Mouse (Mus musculus) cerebellum, adult 2 months (tissue): Measurements from ENCODE around the gene Nos3. TPM values are rescaled to one million over a fixed set of nuclear protein-coding genes. Genes with fewer than 3 reads are reported as not detected.

Experiments used
- DNase-seq, 2 experiments: peaks; one replicate each; pipeline ENCODE4 v3.0.0; 2021
- H3K27ac ChIP-seq: fragments of 200-500 bp; 2 replicates; pipeline ENCODE4 v1.5.1; 2012; ENCODE audit warnings: low read length, control low read depth, inconsistent platforms; ENCODE audit not compliant: insufficient read depth
- H3K27me3 ChIP-seq: fragments of 200-500 bp; 2 replicates; pipeline ENCODE4 v1.6.1; 2012; ENCODE audit warnings: inconsistent platforms, mild to moderate bottlenecking, low read length, moderate library complexity; ENCODE audit not compliant: control insufficient read depth, insufficient read depth
- H3K4me1 ChIP-seq: fragments of 200-500 bp; 2 replicates; pipeline ENCODE4 v1.6.1; 2011; ENCODE audit warnings: low read length; ENCODE audit not compliant: control insufficient read depth, insufficient read depth
- H3K4me3 ChIP-seq: fragments of 200-500 bp; replicated peaks from 2 replicates; pipeline ENCODE3; 2011; ENCODE audit warnings: mild to moderate bottlenecking, low read depth, low read length, control low read depth; ENCODE audit not compliant: insufficient read depth
- CTCF ChIP-seq: fragments of 200-500 bp; IDR thresholded peaks from 2 replicates; pipeline ENCODE4 v1.5.1; 2011; ENCODE audit warnings: low read depth, mild to moderate bottlenecking, control low read depth, low read length, moderate library complexity, borderline replicate concordance; ENCODE audit not compliant: insufficient read depth
- POLR2A ChIP-seq: fragments of 200-500 bp; IDR thresholded peaks from 2 replicates; pipeline ENCODE4 v1.6.1; 2011; ENCODE audit warnings: low read length, control low read depth, borderline replicate concordance; ENCODE audit not compliant: insufficient read depth
- WGBS: fragments of 180-500 bp; shearing (Covaris S2); methylation state at CpG from one replicate; pipeline ENCODE4 v1.1.7; 2018; 5-methylcytosine and 5-hydroxymethylcytosine counted together
- polyA plus RNA-seq: library from polyadenylated mRNA; depleted of rRNA; stranded (reverse); fragments of >200 nt; gene quantifications from 2 replicates; pipeline ENCODE4 v1.2.3, GENCODE M21; 2012

Gene Nos3
- polyA plus RNA-seq, 1 experiment, result 8.6 TPM

- H3K27me3 ChIP-seq, result no peaks in the 10 kb centered on the region
- H3K4me3 ChIP-seq, result no peak overlapping the region
- no peak overlapping the region for H3K27ac ChIP-seq
- no peak for DNase-seq
- 76% methylated on average over 9 of the region's 9 CpGs for whole genome bisulfite sequencing
- no peaks in the 10 kb centered on the region; the same call in 1 of the 2 replicates for H3K4me1 ChIP-seq
- TF ChIP-seq CTCF, result no peak
- no peak for TF ChIP-seq POLR2A
These were observed 5.2 kb downstream of the Nos3 start for GRCm38 (mm10) chr5:24369767-24370166.

DNA sequence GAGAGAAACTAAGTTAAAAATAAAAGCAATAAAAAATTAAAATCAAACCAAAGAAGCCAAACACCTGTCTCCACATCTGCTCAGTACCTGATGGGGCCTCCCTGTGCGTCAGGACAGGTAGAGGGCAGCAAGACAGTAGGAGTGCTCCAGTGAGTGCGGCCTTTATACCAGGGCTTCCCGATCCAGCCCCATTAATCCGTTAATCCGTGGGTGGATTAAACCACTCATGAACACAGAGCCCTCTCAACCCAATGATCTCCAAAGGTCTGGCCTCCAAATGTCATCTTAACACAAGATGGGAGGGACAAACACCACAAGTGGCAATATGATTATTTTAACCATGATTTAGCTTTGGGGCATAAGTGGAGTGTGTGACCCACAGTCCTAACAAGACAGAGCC is 9.2 kb downstream of the Nos3 start:
- H3K27ac ChIP-seq, result no peak overlapping the region
- no peak for DNase-seq
- no peaks in the 10 kb centered on the region; the same call in 1 of the 2 replicates for H3K4me1 ChIP-seq
- TF ChIP-seq CTCF, result no peak
- TF ChIP-seq POLR2A, result no peak
- 87% methylated on average over 5 of the region's 5 CpGs for WGBS
- no peak overlapping the region for H3K4me3 ChIP-seq
- no peaks in the 10 kb centered on the region for H3K27me3 ChIP-seq

GRCm38 (mm10) chr5:24374216-24374615 is 9.6 kb downstream of the Nos3 start:
- H3K4me3 ChIP-seq, result no peak overlapping the region
- no peak for DNase-seq
- no peaks in the 10 kb centered on the region for H3K27me3 ChIP-seq
- TF ChIP-seq POLR2A, result no peak
- TF ChIP-seq CTCF, result no peak
- H3K27ac ChIP-seq, result no peak overlapping the region
- WGBS, result 27% methylated on average over 6 of the region's 6 CpGs
- no peaks in the 10 kb centered on the region; the same call in 1 of the 2 replicates for H3K4me1 ChIP-seq

GRCm38 (mm10) chr5:24374666-24375328 is 10.2 kb downstream of the Nos3 start:
- no peak for DNase-seq
- H3K4me3 ChIP-seq, result no peak overlapping the region
- no peaks in the 10 kb centered on the region; the same call in 1 of the 2 replicates for H3K4me1 ChIP-seq
- no peak for TF ChIP-seq CTCF
- TF ChIP-seq POLR2A, result no peak
- 61% methylated on average over 7 of the region's 7 CpGs for WGBS
- no peaks in the 10 kb centered on the region for H3K27me3 ChIP-seq
- no peak overlapping the region for H3K27ac ChIP-seq

DNA sequence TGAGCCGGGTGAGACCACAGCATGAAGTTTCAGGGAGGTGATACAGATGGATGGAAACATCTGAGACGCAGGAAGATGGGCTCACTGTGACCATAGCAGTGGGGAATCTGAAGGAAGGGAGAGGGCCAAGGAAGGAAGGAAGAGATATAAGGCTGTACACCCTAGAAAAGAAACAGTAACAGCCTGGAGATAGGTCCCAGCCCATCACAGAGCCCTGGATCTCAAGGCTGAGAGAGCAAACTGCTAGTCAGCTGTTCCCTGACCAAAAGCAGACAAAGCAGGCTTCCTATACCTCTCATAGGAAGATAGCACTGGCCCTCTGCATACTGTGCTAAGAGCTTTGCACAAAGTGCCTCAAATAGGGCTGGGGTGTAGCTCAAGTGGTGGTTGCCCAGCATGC is 14.1 kb downstream of the Nos3 start:
- no peak overlapping the region for H3K27ac ChIP-seq
- 0 out of 2 replicates have a peak, but pooled peaks cover 2% of the 10 kb centered on the region for H3K4me1 ChIP-seq
- no peak for TF ChIP-seq POLR2A
- H3K27me3 ChIP-seq, result no peaks in the 10 kb centered on the region
- no peak overlapping the region for H3K4me3 ChIP-seq
- 65% methylated on average over 2 of the region's 2 CpGs for WGBS
- DNase-seq, result no peak

- DNase-seq, result no peak
- H3K4me3 ChIP-seq, result no peak overlapping the region
- H3K4me1 ChIP-seq, result peaks cover 6% of the 10 kb centered on the region; the same call in 1 of the 2 replicates
- no peak overlapping the region for H3K27ac ChIP-seq
- WGBS, result 42% methylated on average over 4 of the region's 4 CpGs
- H3K27me3 ChIP-seq, result no peaks in the 10 kb centered on the region
- TF ChIP-seq POLR2A, result no peak
- TF ChIP-seq CTCF, result no peak
These were observed 14.9 kb downstream of the Nos3 start for GRCm38 (mm10) chr5:24379501-24379900.

DNA sequence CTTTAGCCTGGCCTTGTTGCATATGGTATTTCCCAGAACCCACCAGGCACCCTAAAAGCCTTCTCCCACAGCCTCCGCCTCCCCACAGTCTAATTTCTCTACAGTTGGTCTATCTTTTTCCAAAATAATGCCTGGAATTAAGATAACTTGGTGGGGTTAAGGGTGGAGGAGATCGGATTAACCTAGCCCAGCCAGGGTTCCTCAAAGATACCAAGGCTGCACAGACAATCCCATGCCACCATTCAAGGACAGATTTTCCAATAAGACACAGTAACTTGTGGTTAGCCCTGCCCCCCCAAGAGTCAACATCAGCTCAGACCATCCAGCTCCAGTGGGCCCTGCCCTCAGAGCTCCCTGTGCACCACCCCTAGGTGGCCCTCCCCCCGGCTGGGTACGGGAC is 15.9 kb downstream of the Nos3 start:
- no peak overlapping the region for H3K27ac ChIP-seq
- no peaks in the 10 kb centered on the region for H3K27me3 ChIP-seq
- no peak for DNase-seq
- WGBS, result 90% methylated on average over 4 of the region's 4 CpGs
- H3K4me1 ChIP-seq, result peaks cover 7% of the 10 kb centered on the region; the same call in 1 of the 2 replicates
- H3K4me3 ChIP-seq, result no peak overlapping the region
- TF ChIP-seq CTCF (no peak), POLR2A (no peak)

DNA sequence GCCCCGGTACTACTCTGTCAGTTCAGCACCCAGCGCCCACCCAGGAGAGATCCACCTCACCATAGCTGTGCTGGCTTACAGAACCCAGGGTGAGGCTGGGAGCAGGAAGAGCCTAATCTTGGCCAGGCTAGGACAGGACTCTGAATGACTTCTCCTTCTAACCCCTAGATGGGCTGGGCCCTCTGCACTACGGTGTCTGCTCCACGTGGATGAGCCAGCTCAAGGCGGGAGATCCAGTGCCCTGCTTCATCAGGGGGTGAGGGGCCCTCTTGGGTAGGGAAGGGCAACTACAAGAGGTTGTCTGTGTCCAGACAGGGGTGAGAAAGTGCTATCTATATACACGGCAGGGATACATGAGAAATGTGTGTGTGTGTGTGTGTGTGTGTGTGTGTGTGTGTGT is 16.9 kb downstream of the Nos3 start:
- Histone ChIP-seq H3K27ac (no peak overlapping the region), H3K4me1 (peaks cover 7% of the 10 kb centered on the region; the same call in 1 of the 2 replicates), H3K4me3 (no peak overlapping the region), H3K27me3 (no peaks in the 10 kb centered on the region)
- whole genome bisulfite sequencing, result 80% methylated on average over 6 of the region's 6 CpGs
- no peak for TF ChIP-seq POLR2A
- no peak for TF ChIP-seq CTCF
- no peak for DNase-seq

DNA sequence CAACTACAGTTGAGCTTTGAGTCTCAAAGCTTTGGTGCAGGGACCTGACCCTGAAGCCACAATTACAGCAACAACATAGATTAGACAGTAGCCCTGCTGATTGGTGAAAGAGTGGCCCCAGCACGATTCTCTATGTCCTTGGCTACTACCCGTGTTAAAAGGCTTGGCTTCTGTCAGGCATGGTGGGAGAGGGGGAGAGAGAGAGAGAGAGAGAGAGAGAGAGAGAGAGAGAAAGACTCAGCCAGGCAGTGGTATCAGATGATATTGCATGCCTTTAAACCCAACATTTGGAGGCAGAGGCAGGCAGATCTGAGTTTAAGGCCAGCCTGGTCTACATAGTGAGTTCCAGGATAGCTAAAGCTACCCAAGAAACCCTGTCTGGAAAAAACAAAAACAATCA is 17.4 kb downstream of the Nos3 start:
- DNase-seq, result no peak
- 58% methylated on average over 2 of the region's 2 CpGs for WGBS
- TF ChIP-seq CTCF, result no peak
- no peak for TF ChIP-seq POLR2A
- Histone ChIP-seq H3K27me3 (no peaks in the 10 kb centered on the region), H3K4me1 (peaks cover 7% of the 10 kb centered on the region; the same call in 1 of the 2 replicates), H3K4me3 (no peak overlapping the region), H3K27ac (no peak overlapping the region)
